Mouse (Mus musculus): ENCODE results near the gene Akap1.

The Akap1 gene

GRCm38 (mm10) chr11:88878011-88878410 is 13.6 kb upstream of the Akap1 start:
- DNase-seq (ENCODE audit: low read depth, low spot score), result no peak

- no peak for DNase-seq (ENCODE audit: low read depth, low spot score)
Measured at GRCm38 (mm10) chr11:88873667-88874030, 9.3 kb upstream of the Akap1 start.

GRCm38 (mm10) chr11:88873027-88873666 is 8.8 kb upstream of the Akap1 start:
- peak; percentile 61 for DNase-seq (ENCODE audit: low read depth, low spot score)

DNA sequence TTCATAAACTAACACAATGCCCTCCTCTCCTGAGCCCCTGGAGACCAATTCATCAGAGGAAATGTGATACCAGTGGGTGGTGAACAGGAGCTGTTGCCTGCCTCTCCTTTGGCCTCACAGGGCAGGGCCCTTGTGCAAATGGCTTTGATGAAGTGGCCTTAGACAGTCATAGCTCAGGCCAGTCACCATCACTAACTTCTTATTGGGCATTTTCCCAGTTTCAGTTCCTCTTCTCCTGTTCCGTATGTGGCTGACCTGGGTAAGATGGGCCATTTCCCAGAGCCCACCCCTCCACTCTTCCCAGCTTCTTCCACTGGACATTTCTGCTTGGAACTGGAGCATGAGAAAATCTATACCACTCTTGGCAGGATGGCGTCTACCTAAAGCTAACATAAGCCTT is 5.1 kb upstream of the Akap1 start:
- DNase-seq (ENCODE audit: low read depth, low spot score), result no peak

DNA sequence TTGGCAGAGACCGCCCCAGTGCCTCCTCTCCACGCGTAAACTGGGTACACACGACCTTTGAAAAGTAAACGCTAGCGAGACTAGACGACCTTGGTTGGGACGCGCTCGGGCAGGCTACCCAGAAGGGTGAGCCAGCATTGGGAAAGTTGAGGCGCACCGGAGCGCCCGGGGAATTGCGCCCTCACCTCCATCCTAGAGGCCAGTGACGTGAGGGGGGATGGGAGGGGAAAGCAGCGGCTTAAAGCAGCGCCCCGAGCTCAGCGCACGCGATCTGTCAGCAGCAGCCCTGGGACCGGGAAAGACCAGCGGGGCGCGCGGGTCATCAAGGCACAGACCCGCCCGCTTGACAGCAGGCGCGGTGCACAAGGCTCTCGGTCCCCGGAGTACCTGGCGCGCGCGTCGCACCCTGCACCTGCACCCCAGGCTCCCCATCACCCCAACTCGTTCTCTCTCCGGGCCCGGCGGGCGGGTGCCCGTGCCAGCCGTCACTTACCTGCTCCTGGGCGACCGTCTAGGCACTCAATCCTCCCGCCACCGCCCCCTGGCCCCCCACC is 405 bp downstream of the Akap1 start:
- no peak for DNase-seq (ENCODE audit: low read depth, low spot score)

DNA sequence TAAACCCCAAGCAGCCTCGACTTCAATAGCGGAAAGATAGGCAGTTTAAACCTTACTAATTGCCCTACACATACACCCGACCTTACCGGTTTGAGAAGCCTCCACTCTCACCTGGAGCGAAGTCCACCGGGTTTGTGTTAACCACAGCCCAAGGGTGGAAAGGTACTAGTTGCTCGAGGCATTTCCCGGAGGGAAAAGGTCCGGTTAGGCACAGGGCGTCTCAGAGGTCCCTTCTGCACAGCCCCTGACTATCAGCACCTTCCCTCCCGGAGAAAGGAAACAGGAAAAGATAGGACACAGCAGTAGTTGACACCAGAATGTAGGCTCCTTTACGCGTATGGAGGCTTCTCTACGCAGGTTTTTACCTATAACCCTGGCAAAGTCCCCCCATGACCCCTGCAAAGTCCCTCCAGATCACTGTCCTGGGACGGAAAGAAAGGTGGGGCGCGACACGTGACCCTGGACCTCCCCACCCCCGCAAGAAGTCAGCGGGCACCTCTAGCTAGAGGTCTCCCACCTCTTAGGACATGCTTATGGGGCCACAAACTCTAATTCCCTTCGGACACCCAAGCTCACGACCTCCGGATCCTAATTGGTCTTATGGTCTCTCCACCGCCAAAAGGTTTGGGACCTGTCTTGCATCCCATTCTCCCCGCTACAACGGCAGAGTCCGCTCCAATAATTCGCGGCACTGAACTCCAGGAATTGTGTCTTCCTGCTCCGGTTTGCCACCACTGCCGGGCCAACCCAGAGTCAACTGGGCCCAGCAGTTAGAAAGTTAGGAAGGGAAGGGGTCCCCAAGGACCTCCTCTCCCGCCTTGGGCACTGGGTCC is 1.1 kb downstream of the Akap1 start:
- DNase-seq (ENCODE audit: low read depth, low spot score), result no peak

DNA sequence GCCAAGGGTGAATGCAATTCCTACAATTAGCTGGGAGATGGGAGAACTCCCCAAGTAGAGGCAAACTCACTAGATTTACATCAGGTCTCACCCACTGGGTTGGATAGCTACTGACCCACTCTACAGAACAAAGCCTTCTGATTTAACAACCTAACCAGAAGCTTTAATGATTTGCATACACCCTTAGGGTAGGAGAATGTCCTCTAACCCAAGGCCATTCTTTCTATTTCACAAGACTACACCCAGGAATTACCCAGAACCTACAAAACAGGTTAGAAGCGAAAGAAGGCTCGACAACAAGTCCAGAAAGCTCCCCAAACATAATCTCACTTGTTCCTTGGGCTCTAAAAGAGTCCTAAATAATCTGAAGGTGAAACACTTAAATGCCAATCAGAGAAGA is 2.0 kb downstream of the Akap1 start:
- no peak for DNase-seq (ENCODE audit: low read depth, low spot score)

GRCm38 (mm10) chr11:88861060-88861459 is 3.3 kb downstream of the Akap1 start:
- no peak for DNase-seq (ENCODE audit: low read depth, low spot score)

- no peak for DNase-seq (ENCODE audit: low read depth, low spot score)
Measured at GRCm38 (mm10) chr11:88860641-88861040, 3.7 kb downstream of the Akap1 start.

DNA sequence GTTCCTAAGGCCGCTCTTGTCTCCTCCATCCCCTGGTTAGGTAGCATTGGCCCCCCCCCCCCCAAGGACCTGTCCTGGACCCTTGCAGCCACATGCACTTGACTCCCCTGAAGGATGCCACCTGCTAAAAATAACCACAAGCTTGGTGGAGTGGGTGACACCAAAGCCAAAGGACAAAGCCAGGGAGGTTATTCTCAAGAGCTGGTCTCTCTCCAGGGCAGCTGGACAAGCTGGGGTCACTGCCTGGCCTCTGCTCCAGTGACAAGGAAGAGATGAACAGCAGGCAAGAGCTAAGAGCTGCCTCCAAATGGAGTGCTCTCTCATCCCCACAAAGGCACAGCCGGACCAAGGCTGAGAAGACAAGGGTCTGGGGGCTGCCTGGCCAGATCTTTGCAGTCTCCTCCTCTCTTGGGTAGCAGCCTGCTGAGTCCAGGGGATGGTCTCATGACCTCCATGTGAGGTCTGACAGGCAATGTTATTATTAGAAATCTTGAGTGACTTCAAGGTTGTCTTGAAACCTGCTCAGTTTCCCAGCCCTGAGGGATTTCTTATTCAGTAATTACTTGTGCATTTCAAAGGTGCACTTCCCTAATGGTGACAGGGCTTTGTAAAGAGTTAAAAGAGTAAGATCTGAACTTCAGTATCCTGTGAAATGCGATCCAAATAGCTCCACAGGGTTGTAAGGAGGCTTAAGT is 6.9 kb downstream of the Akap1 start:
- DNase-seq (ENCODE audit: low read depth, low spot score), result no peak

- DNase-seq (ENCODE audit: low read depth, low spot score), result no peak
Measured at GRCm38 (mm10) chr11:88856383-88856782, 8.0 kb downstream of the Akap1 start.

- no peak for DNase-seq (ENCODE audit: low read depth, low spot score)
Measured at GRCm38 (mm10) chr11:88855795-88856194, 8.6 kb downstream of the Akap1 start.

GRCm38 (mm10) chr11:88853588-88853987 is 10.8 kb downstream of the Akap1 start:
- no peak for DNase-seq (ENCODE audit: low read depth, low spot score)

- no peak for DNase-seq (ENCODE audit: low read depth, low spot score)
Measured at GRCm38 (mm10) chr11:88852806-88853205, 11.6 kb downstream of the Akap1 start.

DNA sequence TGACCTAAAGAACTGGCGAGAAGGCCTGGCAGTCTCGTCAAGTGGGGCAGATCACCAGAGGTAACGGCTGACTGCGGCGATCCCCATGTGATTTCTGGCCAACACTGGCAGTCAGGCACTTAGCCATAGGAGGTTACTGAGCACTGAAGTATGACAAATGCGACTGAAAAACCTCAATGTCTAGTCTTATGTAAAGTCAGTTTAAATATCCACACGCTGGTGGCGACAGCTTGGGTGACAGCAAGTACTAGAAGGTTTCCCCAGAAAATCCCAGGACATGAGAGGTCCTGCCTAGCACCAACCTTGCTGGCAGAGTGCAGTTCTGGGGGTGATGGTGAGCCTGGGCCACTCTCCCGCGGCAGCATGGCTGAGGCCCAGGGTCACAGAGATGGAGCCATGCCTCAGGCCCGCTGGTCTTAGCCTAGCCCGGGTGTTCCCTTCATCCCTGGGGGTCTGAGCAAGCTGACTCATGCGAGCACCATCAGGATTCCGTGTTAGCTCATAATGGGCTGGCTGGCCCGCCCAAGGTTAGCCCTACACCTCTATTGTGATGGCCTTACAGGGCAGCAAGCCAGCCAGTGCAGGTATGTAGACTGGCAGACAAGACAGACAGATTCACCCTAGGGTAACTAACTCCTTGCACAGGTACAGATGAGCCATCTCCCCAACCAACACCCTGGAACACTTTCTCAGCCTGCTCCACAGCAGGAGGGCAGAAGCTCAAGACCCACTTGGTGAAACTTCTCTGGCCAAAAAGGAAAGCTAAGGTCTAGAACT is 13.1 kb downstream of the Akap1 start:
- DNase-seq (ENCODE audit: low read depth, low spot score), result no peak

DNA sequence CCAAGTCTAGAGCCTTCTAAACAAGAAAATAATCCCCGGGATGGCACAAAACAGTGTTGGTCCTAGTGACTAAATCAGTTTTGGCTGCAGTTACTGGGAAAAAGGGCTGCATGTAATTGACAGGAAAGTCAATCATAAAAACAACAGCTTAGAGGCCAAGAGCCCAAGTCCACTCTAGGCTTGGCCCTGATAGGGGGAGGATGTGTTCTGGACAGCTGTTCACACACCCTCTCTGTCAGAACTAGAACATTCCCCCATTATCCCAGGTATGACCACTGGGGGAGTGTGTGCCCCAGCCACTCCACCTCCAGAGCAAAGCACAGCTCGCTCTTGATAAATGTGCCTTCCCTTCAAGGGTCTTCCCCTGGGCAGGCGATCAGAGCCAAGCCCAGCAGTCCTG is 14.7 kb downstream of the Akap1 start:
- no peak for DNase-seq (ENCODE audit: low read depth, low spot score)

DNA sequence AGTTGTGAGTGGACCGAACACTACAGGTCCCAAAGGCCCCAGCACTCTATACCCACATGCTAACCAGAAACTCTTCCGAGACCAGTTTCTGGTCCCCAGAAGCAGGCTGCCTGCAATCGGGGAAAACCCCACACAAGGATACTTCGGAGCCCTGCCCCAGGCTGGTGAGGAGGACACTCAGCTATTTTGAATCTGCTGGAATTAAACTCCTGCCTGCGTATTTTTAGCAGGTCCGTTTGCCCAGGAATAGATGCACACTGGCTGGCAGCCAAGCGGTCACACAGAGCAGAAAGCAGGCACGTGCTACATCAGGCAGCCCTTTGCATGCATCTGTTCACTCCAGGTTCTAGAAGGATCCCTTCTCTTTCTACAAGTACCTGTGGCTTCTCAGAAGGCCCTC is 15.1 kb downstream of the Akap1 start:
- DNase-seq (ENCODE audit: low read depth, low spot score), result no peak

DNA sequence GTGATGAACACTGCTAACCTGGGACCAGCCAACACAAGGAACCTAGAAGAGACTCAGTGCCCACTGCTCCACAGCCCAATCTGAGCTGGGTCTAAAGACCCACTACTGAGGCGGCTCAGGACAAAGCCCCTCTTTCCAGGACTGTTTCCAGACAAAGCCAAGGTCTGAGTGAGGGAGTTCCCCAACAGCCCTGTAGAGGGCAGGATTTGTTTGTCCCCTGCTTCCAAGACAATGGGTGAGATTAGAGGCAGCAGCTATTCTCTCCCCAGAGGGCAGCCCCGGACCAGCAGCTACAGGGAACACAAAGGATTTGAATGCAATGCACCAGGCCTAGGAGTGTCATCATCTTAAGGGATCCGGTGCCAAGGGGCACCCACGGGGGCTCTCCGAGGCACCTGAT is 15.8 kb downstream of the Akap1 start:
- DNase-seq (ENCODE audit: low read depth, low spot score), result peak; percentile 61

DNA sequence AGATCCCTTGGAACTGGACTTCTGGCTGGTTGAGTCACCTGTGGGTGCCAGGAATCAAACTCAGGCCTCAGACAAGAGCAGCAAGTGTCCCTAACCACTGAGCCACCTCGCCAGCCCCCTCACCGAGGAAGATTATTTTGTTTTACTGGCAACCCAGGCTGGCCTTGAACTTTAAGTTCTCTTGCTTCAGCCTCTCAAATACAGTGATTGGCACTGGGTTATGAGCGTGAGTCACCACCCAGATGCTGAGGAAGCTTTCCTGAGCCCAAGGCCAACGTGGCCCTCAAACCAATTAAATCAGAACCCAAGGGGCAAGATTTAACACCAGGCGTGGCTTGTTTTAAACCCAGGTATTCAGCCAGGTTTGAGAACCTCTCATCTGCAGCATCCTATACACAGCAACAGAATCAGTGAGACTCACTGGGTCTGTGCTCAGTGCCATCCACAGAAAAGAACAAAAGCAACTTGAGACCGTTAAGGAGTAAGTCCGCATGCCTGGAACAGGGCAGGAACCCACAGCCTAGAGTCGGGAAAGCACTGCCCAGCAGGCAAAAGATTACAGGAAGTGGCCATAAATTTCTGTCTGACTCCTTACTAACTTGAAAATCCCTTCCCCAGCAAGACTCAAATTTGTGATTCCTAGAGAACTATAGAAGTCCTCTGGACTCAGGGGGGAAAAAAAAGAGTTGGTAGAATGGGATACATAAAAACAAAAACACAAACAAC is 16.9 kb downstream of the Akap1 start:
- DNase-seq (ENCODE audit: low read depth, low spot score), result no peak

GRCm38 (mm10) chr11:88844384-88844783 is 20.0 kb downstream of the Akap1 start:
- no peak for DNase-seq (ENCODE audit: low read depth, low spot score)

GRCm38 (mm10) chr11:88843305-88843704 is 21.1 kb downstream of the Akap1 start:
- DNase-seq (ENCODE audit: low read depth, low spot score), result no peak
